Mouse (Mus musculus): ENCODE measurements around the gene Schip1.

The Schip1 gene

DNA sequence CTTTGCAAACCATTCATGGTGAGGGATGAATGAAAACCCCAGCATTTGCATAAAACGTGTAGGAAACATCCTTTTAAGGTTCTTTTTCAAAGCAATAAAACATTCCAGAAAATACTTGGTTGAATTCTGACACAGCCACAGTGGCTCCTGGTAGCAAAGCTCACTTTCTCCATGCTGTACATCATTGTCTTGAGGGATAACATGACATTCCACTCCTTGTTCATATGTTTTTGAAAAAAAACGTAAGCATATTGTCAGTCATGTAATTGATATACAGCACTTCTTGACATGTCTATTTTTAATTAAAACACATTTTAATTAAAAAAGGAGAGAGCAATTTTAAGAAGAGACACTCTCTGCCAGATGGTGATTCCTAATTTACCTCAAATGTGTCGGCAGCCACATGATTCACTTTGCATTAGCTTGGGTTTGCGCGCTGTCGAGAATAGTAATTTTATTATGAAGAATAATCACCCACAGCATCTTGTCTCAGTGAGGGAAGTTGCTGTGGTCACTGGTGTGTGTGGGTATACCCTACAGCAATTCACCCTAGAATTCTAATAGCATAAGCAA, 61.8 kb downstream of the Schip1 start:
- no peak for DNase-seq (ENCODE audit: extremely low read depth, low read depth, low spot score)

DNA sequence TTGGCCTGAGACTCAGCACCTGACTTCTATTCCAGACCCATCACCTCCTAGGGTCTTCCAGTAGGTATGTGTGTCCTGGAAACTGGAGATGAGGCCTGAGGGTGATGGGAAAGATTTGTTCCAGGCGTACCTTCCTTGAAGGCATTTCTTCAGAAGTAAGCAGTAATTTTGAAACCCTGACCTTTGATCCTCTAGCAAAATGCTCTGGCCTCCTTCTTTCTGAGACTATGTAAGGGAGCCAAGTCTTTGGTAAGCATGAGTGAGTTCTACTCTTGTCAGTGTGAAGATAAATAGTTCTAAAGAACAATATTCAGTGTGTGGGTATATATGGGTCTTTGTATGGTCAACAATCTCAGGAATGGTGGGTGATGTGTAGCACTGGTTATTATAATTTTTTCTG, 65.8 kb downstream of the Schip1 start:
- DNase-seq (ENCODE audit: extremely low read depth, low read depth, low spot score): no peak

DNA sequence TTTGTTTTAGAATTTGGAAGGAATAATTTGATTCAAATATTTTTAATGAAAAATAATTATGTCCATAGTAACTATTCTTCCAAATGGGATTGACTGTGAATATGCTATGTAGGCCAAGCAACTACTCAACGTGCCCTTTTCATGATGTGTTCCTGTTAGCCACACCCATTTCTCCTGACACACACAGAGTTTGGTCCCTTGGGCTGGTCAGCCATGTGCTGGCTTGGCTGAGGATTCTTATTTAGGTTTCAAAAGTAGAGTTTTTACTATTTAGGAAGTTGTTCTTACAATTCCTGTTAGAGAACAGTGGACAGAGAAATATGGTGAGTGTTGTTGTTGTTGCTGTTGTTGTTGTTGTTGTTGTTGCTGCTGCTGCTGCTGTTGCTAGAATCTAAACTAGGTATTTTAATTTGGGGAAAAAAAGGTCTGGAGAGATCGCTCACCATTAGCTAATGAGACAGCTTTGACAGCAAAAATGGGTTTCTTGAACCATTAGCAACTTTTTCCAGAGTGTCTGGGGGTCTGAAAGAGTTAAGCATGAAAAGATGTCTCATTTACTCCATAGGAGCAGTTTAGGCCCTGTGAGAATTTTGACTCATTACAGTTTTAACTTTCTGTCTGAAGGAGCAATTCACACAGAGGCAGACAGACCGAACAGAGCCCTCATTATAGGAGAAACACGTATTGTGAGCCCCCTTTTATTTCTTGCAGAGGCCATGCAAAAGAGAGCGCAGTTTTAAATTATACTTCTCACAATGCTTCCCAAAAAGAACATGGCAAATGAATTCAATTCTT, 74.4 kb downstream of the Schip1 start:
- DNase-seq (ENCODE audit: extremely low read depth, low read depth, low spot score): no peak

DNA sequence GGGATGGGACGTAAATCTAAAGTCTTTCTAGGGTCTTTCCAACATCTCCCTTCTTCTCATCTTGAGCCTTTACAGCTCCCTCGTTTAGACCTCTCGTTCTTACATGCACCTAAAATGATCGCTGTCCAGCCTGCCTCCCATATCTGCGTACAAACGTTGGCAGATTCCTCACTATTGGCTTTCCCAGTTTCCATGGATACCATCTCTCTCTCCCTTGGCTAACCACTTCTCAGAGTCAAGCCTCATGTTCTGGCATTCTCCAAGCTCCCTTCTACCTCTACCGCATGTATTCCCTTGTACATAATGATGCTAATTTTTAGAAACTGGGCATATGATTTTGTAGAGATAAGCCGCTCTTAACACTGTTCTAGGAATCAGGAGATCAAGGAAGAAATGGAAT, 86.1 kb downstream of the Schip1 start:
- DNase-seq (ENCODE audit: extremely low read depth, low read depth, low spot score): no peak

DNA sequence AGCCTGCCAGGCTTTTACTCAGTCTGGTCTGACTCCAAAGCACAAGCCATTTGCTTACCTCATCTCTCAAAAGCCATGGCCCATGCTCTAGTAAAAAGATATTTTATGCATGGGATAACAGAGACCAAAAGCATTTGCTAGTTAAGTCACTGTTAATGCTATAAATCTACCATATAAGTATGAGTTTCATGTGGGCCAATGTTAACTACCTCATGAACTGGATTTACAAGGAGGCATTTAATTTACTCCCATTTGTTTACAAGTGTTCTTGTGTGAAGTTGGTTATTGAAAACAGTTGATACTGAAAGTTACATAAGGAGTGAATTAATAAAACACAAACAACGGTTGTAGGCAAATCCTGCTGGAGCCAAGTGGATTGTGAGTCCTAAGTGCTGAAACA, 95.6 kb downstream of the Schip1 start:
- DNase-seq (ENCODE audit: extremely low read depth, low read depth, low spot score): no peak

DNA sequence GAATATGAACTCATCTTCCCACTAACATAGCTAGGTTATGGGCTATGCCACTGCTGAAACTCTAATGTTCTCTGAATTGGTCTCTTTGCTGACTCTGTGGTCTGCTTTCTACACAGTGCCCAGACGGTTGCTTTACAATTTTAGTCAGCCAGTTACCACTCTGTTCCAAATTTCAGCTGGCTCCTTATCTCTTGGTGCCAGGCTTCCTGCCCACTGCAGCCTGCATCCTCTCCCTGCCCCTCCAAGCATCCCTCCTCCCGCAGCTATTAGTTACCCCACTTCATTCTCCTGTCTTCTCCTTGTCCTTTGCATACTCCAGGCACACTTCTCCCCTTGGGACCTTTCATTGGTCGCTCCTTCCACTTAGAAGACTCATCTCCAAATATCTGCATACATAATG, 96.2 kb downstream of the Schip1 start:
- DNase-seq (ENCODE audit: extremely low read depth, low read depth, low spot score): no peak

DNA sequence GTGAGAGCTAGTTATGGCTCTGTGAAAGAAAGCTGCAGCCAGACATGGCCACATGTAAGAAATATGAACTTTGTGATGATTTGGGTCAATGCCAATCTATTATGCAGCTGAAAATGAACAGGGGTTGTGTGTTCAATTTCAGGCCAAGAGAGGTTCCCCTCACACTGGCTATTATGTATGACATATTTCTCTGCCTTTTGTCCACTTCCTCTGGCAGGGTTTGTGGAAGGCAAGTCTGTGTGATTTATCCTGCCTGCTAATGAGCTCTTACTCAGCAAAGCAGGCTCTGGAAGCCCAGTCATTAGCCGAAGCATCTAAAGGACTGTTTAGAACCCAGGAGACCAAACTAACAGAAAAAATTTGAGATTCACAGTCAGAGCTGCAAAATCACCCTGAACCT, 113.6 kb downstream of the Schip1 start:
- DNase-seq (ENCODE audit: extremely low read depth, low read depth, low spot score): no peak

DNA sequence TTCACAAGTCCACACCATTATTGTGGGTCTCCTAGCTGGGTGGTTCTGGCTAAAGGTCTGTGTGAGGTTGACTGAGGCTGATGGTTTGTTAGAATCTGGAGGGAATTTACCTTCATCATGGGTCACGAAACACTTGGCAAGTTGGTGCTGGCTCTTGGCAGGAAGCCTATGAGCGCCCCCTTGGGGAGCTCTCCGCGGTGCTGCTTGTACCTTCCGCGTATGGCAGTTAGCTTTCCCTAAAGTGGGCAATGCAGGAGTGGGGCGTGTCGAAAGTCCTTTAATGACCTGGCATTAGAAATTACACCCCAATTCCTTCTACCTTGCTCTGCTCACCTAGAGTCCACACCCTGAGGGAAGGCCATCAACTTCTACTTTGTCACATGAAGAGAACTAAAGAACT, 122.9 kb downstream of the Schip1 start:
- DNase-seq (ENCODE audit: extremely low read depth, low read depth, low spot score): no peak

DNA sequence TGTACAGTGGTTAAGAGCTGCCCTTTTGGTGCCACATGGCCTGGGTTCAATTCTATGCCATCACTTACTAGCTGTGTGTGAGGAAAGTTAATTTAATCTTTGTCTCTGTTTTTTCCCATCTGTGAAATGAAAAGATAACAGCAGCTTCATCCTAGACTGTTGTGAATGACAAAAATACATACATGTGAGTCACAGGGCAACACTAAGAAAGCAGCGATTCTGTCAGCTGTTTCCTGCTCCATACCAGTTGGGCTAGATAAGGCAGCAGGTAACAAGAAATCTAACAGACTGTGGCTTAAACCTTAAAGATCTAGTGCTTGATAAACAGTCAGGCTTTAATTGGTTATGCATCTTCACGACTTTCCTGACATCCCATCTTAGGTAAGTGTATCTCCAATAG, 124.5 kb downstream of the Schip1 start:
- DNase-seq (ENCODE audit: extremely low read depth, low read depth, low spot score): no peak

DNA sequence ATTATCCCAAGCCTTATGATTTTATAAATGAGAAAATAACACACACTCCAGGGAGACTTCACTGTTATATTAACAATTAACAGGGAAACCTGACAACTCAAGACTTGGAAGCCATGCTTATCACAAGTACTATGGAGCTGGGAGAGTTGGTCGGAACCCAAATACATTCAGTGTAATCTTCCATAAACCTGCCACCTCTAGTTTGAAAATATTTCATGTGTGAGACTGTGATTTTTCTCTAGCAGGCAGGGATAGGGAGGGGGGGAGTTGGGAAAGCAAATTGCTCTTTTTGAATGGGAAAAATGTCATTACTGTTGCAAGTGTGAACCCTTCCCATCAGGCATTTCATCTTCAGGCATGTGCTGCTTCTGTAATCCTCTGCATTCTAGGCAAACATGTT, 132.3 kb downstream of the Schip1 start:
- no peak for DNase-seq (ENCODE audit: extremely low read depth, low read depth, low spot score)

DNA sequence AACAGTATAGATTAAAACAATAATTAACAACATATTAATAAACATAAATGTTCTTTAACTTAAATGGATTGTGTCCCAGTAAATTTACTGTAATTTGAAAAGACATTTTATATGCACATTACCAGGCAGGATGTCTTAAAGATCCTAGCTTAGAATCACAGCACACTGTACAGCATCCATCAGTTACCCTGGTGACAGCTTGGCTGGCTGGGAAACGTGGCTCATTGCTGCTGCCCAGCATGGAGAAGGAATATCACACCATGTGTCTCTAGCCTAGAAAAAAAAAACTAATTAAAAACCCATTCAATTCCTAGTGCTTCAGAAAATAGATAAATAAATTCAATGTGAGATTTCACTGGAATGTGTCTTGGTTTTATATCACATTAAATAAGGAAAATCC, 136.6 kb downstream of the Schip1 start:
- no peak for DNase-seq (ENCODE audit: extremely low read depth, low read depth, low spot score)

DNA sequence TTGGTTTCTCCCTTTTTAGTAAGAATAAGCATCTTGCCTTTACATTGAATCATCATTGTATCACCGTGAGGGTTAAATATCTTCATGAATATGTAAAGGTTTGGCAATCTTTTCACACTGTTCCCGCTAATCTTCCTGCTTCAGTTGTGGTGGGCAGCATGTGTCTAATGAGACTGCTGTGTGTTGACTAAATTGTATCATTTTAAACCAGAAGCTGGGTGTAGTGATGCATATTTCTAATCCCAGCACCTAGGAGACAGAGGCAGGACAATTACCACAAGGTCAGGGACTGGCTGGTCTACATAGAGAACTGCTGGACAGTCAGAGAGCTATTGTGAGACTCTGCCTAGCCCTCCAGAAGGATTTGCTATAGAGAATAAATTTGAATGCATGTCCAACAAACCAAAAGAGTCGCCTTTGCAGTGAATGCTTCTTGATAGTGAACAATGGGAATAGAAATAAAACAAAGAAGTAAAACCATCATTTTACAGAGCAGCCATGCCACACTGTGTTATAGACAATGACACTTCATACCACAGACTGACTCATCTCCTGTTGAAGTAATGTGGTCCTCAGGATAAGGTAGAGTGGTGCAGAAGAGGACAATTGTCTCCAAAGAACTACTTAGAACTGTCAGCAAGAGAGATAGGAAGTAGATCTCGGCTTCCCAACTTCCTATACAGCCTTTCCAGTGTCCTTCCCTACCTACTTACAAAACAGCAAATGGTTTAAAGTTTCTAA, 137.7 kb downstream of the Schip1 start:
- DNase-seq (ENCODE audit: extremely low read depth, low read depth, low spot score): no peak

DNA sequence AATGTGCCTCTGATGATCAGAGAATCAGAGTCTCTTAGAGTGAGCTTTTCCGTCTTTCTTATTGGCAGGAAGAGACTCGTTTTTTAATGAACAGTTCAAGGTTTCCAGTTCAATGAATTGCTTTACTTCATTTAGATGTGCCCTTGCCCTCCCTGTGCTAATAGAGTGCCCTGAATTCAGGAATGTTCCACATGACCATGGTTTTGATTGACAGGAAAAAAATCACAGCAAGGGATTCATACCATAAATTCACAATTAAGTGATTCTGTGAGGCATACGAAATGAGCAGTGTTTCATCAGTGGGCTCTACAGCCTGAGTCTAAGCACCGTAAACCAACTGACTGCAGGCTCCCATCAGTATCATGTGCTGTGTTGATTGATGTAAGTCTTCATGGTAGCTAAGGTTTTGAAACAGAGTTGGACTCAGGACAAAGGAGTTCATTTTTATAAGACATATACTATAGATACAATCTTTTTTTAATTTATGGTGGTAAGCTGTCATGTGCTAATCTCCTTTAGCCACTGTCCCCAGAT, 139.4 kb downstream of the Schip1 start:
- no peak for DNase-seq (ENCODE audit: extremely low read depth, low read depth, low spot score)

DNA sequence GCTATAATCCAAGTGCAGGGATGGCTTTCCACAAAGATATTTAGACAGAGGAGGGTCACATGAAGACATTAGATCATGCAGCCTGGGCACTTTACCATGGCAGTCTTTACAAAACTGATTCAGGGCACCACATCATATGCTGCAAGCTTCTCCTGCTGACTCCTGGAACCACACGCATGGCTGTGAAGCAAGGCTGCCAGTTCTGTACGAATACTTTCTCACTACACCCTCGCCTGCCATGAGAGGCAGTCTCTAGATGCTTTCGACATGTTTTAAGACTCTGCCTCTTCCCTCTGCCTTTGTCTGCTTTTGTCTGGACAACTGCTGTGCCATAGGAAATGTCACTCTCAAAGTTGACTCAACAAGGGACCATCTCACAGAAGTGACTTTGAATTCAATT, 145.8 kb downstream of the Schip1 start:
- DNase-seq (ENCODE audit: extremely low read depth, low read depth, low spot score): no peak

DNA sequence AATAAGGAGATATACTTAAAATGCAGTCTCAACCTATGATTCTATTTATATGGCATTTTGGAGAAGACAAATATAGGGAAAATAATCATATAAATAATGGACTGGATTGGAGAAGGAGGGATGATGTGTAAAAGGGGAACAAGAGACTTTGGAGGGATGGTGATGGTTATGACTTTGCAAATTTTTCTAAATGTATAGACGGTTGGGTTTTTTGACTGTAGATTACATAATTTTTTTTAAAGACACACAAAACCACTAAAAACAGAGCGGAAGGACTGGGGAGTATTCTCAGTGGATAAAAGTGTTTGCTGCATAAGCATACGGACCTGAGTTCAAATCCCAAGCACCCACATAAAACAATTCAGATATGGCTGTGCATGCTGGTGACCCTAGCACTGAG, 156.8 kb downstream of the Schip1 start:
- no peak for DNase-seq (ENCODE audit: extremely low read depth, low read depth, low spot score)

DNA sequence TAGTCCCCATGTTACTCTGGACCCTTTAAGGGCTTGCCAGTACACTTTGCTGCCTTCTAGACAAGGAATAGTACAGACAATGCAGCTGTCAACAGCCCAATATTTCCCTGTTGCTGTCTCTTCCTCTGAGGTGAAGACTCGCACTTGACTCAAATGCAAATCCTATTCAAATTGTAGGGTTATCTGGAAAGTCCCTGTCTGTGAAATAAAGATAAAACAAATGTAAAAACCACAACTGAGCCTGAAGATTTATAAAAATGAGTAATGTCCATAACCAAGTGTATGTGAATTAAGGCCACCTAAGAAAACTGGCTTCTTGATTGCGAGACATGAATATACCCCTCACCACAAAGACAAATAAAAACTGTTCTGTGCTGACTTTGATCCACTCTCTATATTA, 175.3 kb downstream of the Schip1 start:
- DNase-seq (ENCODE audit: extremely low read depth, low read depth, low spot score): no peak

DNA sequence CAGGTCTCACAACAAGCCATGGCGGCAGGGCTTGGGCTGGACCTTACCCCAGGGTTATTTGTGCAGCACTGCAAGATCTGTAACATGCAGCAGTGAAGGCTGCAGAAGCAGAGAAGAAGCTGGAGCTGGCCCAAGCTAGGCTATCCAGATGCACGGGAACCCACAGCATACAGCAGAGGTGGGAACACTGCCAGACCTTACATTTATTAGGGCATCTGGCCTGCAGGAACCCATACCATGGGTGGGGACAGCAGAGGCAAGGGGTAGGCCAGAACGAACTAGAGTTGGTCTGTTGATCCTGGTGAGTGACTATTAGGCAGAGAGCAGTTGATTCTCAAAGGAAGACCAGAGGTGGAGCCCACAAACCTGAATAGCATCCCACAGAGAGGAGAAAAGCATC, 178.6 kb downstream of the Schip1 start:
- no peak for DNase-seq (ENCODE audit: extremely low read depth, low read depth, low spot score)

DNA sequence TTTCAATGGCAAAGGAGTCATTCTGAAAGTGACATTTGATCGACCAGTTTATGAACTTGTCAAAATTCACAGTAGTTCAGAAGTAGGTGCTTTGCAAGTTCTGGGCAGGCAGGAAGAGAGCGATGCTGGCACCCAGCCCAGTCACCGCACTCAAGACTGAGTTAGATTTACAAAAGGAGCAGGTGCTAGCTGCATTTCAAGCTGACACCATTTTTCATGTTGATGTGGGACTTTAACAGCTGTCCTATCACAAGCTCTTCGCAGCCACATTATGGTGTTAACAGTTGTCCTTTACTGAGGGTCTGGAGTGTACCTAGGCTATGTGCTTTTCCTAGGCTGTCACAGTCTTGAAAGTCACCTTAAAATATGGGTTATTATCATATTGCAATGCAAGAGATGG, 181.6 kb downstream of the Schip1 start:
- no peak for DNase-seq (ENCODE audit: extremely low read depth, low read depth, low spot score)

DNA sequence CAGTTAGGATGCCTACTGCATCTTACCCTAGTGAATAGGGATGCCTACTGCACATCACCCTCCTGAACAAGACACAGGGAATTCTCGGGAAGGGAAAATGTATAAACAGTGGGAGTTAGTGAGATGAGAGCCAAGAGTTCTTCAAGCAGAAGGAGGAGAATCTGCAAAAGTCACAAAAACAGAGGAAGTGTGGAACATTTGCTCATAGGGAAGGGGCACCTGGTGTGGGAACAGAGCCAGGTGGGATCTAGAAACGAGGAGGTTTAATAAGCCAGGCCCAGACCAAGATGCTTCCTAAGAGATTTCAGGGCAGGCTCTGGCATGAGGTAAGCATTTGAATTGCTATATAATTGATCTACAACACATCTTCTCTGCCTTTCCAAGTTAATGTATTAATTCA, 186.0 kb downstream of the Schip1 start:
- no peak for DNase-seq (ENCODE audit: extremely low read depth, low read depth, low spot score)

DNA sequence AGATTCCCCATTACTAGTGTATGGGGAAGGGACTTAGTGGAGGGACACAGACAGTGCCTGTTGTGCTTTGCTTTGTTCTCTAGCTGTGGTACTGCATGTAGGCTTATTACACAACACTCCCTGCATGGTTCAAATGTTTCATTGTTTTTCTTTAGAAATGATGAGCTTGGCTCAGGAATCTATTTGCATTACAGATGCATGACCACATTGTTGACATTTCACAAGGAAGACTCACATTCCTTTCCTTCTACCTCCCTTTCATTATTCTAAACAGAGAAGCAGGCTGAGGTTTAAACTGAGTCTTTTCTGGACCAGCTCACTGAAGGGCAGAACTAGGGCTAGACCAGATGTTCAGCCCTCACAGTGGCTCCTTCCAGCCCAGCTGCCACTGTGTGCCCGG, 187.7 kb downstream of the Schip1 start:
- no peak for DNase-seq (ENCODE audit: extremely low read depth, low read depth, low spot score)

DNA sequence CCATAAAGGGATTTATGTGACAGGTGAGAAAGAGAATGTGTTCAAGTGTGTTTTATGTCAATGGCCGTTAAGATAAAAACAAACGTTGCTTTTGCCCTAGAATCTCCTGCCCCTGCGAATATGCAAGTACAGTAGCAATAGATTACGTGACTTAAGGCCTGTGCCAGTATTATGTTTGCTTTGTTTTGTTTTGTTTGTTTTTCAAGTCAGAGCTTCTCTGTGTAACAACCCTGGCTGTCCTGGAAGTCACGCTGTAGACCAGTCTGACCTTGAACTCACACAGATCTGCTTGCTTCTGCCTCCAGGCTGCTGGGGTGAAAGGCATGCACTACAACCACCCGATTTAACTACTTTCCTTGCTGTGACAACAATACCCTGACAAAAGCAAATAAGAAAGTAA, 197.7 kb downstream of the Schip1 start:
- DNase-seq (ENCODE audit: extremely low read depth, low read depth, low spot score): no peak

DNA sequence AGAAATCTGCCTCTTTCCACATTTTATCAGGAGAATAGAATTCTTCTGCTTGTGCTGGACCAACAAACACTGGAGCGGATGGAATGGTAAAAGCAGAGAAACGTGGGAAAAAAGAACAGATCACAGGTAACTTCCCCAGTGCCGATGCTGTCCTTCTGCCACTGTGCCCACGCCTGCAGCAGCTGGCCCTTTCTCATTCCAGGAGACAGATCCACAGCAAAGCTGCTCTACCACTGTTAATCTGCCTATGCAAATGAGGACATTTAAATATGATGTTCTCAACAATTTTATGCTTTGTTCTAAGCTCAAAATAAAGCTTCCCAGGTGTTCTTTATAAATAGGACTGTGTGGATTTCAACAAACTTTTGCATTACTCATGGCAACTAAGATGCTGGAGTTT, 203.3 kb downstream of the Schip1 start:
- no peak for DNase-seq (ENCODE audit: extremely low read depth, low read depth, low spot score)
